Mouse (Mus musculus): Measurements from ENCODE around the gene Taf8.
"Not testable (repeated sequence)": the region's sequence is repeated elsewhere in the genome, so short reads cannot be mapped to it uniquely, and the experiment has no call there.

Taf8 gene

DNA sequence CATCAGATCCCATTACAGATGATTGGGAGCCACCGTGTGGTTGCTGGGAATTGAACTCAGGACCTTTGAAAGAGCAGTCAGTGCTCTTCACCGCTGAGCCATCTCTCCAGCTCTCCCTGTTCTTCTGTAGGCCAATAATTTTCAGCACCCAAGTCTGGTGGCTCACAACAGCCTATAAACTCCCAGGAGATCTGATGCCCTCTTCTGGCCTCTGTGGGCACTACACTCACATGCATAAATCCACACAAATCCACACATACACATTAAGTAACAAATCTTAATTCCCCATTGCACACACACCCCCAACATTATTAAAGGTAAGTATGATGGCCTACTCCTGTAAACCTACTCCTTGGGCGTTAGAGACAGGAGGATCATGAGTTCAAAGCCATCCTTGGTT, 14.1 kb upstream of the Taf8 start:
- peak; percentile 51 to 54 for DNase-seq

GRCm38 (mm10) chr17:47515180-47515844, 13.2 kb upstream of the Taf8 start:
- DNase-seq, result peak in 1 of 2 experiments; percentile 44

DNA sequence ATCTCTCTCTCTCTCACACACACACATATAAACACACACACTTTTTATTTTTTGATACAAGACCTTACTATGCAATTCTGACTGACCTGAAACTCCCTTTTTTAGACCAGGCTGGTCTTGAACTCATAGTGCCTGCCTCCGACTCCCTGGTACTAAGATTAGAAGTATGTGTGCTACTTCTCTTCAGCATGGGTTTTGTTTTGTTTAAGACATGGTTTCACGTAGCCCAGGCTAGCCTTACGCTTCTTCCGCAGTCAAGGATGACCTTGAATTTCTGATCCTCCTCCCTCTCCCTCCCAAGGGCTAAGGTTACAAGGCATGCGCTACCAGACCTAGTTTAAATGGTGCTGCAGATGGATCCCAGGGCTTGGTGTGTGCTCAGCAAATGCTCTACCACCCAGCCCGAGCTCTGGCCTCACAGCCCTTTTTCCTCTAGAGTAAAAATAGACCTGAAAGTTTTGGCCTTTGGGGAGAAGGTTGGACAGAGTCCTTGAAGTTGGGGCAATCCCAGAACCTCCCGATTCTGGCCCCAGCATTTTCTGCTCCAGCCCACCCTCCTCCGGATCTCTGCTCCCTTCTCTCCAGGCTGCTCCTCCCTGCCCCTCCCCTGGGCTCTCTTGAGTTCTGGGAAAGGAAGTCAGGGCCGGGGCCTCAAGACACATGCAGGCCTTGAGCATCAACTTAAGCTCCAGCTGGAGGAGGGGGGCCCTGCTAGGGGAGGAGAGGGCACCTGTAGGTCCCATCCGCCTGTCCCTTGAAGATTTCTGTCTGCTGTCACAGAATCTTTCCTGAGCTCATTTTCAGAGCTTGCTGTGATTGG, 11.1 kb upstream of the Taf8 start:
- no peak for DNase-seq

- DNase-seq, result peak; percentile 99
Measured at GRCm38 (mm10) chr17:47511111-47512020, 9.3 kb upstream of the Taf8 start.

GRCm38 (mm10) chr17:47509031-47509705, 7.1 kb upstream of the Taf8 start:
- peak in 1 of 2 experiments; percentile 37 for DNase-seq

DNA sequence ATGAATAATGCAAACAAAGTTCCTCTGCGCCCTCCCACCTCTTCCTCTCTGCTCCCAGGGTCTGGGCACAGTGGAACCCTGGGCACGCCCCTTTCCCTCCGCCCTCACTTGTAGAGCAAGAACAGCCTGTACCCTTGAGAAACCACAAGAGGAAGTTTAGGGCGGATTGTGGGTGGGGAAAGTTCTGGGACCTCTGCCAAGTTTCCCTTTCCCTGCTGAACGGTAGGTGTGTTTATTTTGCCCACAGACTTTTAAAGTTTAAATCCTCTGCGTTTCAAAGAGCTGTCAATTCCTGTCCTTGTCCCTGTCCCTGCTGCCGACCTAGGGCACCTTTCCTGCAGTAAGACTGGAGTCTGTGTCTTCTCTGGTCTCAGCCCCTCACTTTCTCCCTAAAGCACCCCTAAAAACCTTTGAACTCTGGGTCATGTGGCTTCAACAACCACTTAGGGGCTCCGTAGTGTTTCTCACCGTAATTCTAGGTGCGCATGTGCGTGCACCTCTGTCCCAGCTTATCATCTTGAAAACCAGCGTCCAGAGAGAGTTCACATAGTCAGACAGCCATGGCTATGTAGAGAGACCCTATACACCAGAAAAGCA, 6.0 kb upstream of the Taf8 start:
- peak; percentile 94 to 97 for DNase-seq

DNA sequence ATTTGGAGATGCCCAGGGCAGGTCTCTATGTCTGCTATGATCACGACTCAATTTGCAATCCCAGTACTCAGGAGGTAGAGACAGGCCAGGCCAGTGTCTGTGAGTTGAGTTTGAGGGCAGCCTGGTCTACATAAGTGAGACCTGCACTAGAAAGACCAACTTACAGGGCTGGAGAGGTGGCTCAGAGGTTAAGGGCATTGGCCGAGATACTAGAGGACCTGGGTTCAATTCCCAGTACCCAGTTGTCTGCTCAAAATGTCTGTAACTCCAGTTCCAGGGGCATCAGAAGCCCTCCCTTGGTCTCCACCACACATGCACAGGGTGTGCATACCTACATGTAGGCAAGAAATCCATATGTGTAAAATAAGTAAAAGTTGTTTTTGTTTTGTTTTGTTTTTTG, 5.4 kb upstream of the Taf8 start:
- DNase-seq, result no peak

- no peak for DNase-seq
Measured at GRCm38 (mm10) chr17:47506697-47507096, 4.6 kb upstream of the Taf8 start.

DNA sequence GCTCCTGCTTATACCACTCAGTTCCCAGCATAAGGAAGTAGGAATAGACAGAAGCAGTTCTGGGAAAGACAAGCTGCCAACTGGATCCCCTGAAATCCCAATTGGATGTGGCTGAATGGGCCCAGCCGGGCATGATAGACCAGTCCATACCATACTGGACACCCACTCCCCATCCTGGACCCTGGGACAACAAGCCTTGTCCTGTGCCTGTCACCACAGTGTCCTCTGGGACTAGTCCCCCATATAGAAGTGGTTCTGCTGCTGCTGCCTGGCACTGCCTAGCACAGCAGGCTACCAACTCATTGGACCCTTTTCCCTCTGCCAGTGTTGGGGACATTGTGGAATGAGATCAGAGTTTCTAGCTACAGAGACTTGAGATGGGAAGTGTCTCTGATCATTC, 4.0 kb upstream of the Taf8 start:
- no peak for DNase-seq

- no peak for DNase-seq
Measured at GRCm38 (mm10) chr17:47505566-47505965, 3.5 kb upstream of the Taf8 start.

- DNase-seq, result peak; percentile 80 to 81
Measured at GRCm38 (mm10) chr17:47504941-47505346, 2.9 kb upstream of the Taf8 start, which contains the start of gene Ccnd3. TSS of gene Ccnd3 (plus strand) at chr17:47505051.

- no peak for DNase-seq
Measured at GRCm38 (mm10) chr17:47504228-47504627, 2.1 kb upstream of the Taf8 start.

DNA sequence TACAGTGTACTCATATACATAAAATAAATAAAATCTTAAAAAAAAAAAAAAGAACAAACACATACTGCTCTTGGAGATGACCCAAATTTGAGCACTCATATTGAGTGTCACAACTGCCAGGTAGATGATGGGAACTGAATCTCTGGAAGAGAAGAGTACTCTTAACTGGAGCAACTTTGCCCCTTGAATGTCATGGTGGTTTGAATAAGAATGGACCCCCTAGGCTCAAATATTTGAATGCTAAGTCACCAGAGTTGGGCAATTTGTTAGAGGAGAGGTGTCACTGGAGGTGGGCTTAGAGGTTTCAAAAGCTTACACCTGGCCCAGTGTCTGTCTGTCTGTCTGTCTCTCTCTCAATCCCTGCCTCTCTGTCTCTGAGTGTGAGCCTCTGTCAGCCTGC, 1.6 kb upstream of the Taf8 start:
- no peak for DNase-seq

GRCm38 (mm10) chr17:47502707-47503045, 584 bp upstream of the Taf8 start:
- not testable (repeated sequence) for DNase-seq

DNA sequence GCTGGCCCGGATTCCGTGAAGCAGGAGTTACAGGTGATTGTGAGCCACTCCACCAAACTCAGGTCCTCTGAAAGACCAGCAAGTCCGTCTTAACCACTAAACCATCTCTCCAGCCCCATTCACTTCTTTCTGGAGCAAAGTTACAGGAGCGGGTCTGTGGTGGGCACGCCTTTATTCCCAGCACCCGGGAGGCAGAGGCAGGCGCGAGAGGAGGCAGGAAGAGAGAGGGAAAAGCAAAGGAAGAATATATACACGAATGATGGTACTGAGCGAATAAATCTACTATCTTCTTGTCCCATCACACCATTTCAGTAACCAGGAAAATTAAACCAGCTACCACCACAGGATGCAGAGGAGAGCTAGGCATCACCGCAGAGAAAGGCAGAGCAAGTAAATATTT, 561 bp downstream of the Taf8 start:
- DNase-seq, result no peak

DNA sequence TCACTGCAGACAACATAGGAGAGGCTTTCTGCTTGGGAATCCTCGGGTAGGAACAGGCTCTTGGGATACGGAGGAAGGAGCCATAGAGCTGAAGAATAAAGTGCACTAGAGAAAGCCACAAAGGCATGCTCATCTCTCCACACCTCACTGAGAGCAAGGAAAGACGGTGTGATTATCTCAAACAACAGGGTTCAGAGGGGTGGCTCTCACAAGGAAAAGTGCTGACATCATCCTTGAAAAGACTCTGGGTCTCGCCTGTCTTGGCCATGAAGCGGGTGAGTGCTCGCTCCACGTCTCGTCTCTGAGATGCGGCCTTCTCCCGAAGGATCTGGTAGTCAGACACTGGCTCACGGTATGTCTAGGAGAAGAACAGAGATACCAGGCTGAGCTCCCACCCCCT, 8.0 kb downstream of the Taf8 start:
- DNase-seq, result no peak

- no peak for DNase-seq
Measured at GRCm38 (mm10) chr17:47493653-47494052, 8.4 kb downstream of the Taf8 start.

DNA sequence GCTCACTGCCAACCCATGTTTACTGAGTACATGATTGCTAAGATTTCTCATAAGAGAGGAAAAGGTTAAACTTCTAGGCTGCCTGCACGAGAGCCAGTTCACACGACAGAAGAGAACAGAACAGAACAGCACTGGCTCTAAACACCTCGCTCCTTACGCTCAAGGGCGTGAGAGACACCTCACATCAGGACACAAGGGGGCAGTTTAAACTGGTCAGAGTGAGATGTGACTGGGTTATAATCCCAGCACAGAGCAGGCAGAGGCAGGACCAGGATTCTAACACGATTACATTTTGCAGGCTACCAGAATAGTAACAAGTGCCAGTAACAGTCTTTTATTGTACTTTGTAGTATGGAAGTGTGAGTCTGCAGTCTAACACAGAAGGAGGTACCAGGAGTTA, 9.4 kb downstream of the Taf8 start:
- DNase-seq, result no peak

GRCm38 (mm10) chr17:47490791-47491190, 11.3 kb downstream of the Taf8 start:
- DNase-seq, result no peak

DNA sequence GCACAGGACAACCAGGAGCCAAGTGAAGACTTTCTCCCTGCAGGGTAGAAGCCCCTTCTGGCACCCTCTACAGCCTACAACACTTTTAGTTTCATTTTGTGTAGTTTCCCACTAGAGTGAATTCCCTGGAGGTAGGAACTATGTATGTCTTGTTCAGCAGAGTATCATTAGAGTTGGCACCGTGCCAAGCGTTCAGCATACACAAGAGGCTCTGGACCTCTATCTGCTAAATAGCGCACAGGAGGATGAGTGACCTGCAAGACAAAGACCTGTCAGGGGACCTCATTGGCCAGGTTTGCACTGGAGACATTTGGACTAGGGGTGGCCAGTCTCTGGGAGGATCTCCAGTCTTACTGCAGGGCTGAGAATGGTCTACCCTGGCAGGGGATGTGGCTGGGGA, 16.3 kb downstream of the Taf8 start:
- no peak for DNase-seq

DNA sequence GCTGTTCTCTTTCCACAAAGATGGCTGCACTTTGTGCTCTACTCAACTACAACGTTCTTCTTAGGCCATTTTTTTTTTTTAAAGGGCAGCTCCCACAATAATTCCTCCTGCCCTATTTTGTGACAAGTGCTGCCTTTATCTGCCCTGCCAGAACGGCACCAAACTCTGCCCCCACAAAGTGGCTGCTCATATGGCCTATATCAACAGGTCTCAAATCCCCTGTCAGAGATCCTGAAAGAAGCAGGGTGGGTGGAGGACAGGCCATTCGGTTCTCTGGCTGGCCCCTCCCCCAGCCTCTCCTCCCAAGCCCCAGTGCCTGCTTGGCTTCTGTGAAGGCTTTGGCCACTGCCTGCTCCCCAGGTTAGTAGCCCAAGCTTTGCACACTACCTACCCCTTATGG, 17.1 kb downstream of the Taf8 start:
- DNase-seq, result no peak

GRCm38 (mm10) chr17:47484241-47484921, 17.7 kb downstream of the Taf8 start:
- DNase-seq, result no peak

Measured in B cell, adult 2 months (primary cell).